ENCODE assay signal across 8 mouse cellular contexts in the genomic region with DNA sequence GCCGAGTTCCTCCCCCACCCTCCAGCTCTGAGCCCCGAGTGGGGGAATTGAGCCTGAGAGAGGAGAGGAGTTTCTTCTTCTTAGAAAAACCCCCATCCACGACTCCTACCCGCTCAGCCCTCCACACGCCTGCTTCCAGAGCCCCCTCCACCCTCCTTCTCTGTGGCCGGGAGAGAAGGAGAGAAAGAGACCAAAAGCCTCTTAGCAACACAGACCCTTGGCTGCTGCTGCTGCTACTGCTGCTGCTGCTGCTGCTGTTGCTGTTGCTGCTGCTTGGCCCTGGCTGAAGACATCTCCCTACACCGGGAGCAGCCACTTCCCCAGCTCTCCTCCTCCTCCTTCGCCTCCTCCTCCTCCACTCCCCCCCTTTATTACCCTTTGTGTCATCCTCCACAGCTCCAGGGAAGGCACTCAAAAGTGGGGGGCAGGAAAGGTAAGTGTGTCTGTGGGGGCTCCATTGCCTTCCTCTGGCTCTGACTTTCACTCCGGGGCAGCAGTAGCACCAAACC. TPM values are rescaled to one million over a fixed set of nuclear protein-coding genes. Genes with fewer than 3 reads are reported as not detected.
DNase-seq lines count a peak whose midpoint lies in the region; ATAC-seq and TF ChIP-seq lines count a peak whose summit lies in the region.

No protein-coding gene starts in this region.

- DNase-seq in thymus, adult 18-20 months = peak; percentile 44 to 53
- DNase-seq in thymus, postnatal 14 days = no peak
- peak; percentile 22 for DNase-seq in gastrocnemius, postnatal 14 days
- DNase-seq in spleen, postnatal 36 days (ENCODE audit: low spot score in 2 of 2) = peak; percentile 17 to 25

- peak overlapping the region; percentile 95 for H3K27ac ChIP-seq in cortical plate, adult 2 months (ENCODE audit: insufficient read depth, low read length)
- H3K27ac ChIP-seq in intestine, postnatal 0 days (ENCODE audit: low read depth, low read length) = peak overlapping the region; percentile 95
- H3K27ac ChIP-seq in limb, embryonic 15.5 days = peak overlapping the region; percentile 98
- peak overlapping the region; percentile 97 for H3K27ac ChIP-seq in midbrain, embryonic 15.5 days

- H3K4me2 ChIP-seq in intestine, postnatal 0 days (replicated peaks; ENCODE audit: low read depth) = peak overlapping the region; percentile 75
- H3K4me2 ChIP-seq in limb, embryonic 15.5 days = peak overlapping the region; percentile 57
- peak overlapping the region; percentile 52 for H3K4me2 ChIP-seq in midbrain, embryonic 15.5 days

- H3K9me3 ChIP-seq in intestine, postnatal 0 days (ENCODE audit: control insufficient read depth) = no peaks in the 10 kb centered on the region
- H3K9me3 ChIP-seq in limb, embryonic 15.5 days = no peaks in the 10 kb centered on the region
- no peaks in the 10 kb centered on the region for H3K9me3 ChIP-seq in midbrain, embryonic 15.5 days

- H3K4me3 ChIP-seq in cortical plate, adult 2 months (ENCODE audit: insufficient read depth, low read length) = peak overlapping the region; percentile 99
- H3K4me3 ChIP-seq in intestine, postnatal 0 days (ENCODE audit: low read depth, low read length) = peak overlapping the region; percentile 97
- peak overlapping the region; percentile 90 for H3K4me3 ChIP-seq in limb, embryonic 15.5 days
- H3K4me3 ChIP-seq in midbrain, embryonic 15.5 days = peak overlapping the region; percentile 92

- TF ChIP-seq CTCF in cortical plate, adult 2 months (IDR thresholded peaks at IDR 0.05; ENCODE audit: extremely low read depth, insufficient read depth, low read length) = no peak
- no peak for TF ChIP-seq CTCF in intestine, postnatal 0 days (IDR thresholded peaks at IDR 0.05; ENCODE audit: low read depth)

- intact Hi-C loops in gastrocnemius, postnatal 14 days (cut with DNase I; ENCODE audit: low total_unique reads) = no loop called here

- no peaks in the 10 kb centered on the region for H3K27me3 ChIP-seq in intestine, postnatal 0 days (replicated peaks; ENCODE audit: control insufficient read depth, insufficient read depth, low read length)
- no peaks in the 10 kb centered on the region for H3K27me3 ChIP-seq in limb, embryonic 15.5 days
- H3K27me3 ChIP-seq in midbrain, embryonic 15.5 days (replicated peaks) = no peaks in the 10 kb centered on the region

- peak overlapping the region; percentile 88 for H3K9ac ChIP-seq in intestine, postnatal 0 days (ENCODE audit: low read depth, low read length)
- H3K9ac ChIP-seq in limb, embryonic 15.5 days = peak overlapping the region; percentile 76
- H3K9ac ChIP-seq in midbrain, embryonic 15.5 days = peak overlapping the region; percentile 85

- no peaks in the 10 kb centered on the region for H3K36me3 ChIP-seq in intestine, postnatal 0 days (ENCODE audit: control insufficient read depth, insufficient read depth)
- no peaks in the 10 kb centered on the region for H3K36me3 ChIP-seq in limb, embryonic 15.5 days
- no peaks in the 10 kb centered on the region for H3K36me3 ChIP-seq in midbrain, embryonic 15.5 days (replicated peaks)

- 1% methylated on average over 9 of the region's 9 CpGs for WGBS in intestine, postnatal 0 days
- 0% methylated on average over 8 of the region's 9 CpGs for WGBS in limb, embryonic 15.5 days
- under 1% methylated on average over 9 of the region's 9 CpGs for WGBS in midbrain, embryonic 15.5 days

- 0 out of 2 replicates have a peak, but pooled peaks cover 1% of the 10 kb centered on the region for H3K4me1 ChIP-seq in cortical plate, adult 2 months (ENCODE audit: control insufficient read depth, insufficient read depth, low read length)
- no peaks in the 10 kb centered on the region for H3K4me1 ChIP-seq in intestine, postnatal 0 days (replicated peaks; ENCODE audit: control insufficient read depth, insufficient read depth, low read length)
- peaks cover 7% of the 10 kb centered on the region for H3K4me1 ChIP-seq in limb, embryonic 15.5 days
- peaks cover 22% of the 10 kb centered on the region for H3K4me1 ChIP-seq in midbrain, embryonic 15.5 days

- TF ChIP-seq POLR2A in cortical plate, adult 2 months (IDR thresholded peaks at IDR 0.05; ENCODE audit: extremely low read depth, insufficient read depth, low read length) = peak; percentile 35; the same call in 1 of the 2 replicates

- peak; percentile 26 for ATAC-seq in intestine, postnatal 0 days
- no peak; the same call in 1 of the 2 replicates for ATAC-seq in limb, embryonic 15.5 days (ENCODE audit: insufficient number of reproducible peaks, low FRiP score, low TSS enrichment, low read depth)
- peak; percentile 83 for ATAC-seq in midbrain, embryonic 15.5 days (replicated peaks)

RNA-seq across cellular contexts. Expression of a gene that starts 0.3 kb away (rescaled TPM):
- 69.0 and 74.4 TPM in 2 replicates for polyA plus RNA-seq in cortical plate, adult 2 months (2012; rRNA removed)
- total RNA-seq in gastrocnemius, postnatal 14 days (2021) = 10 to 100 TPM; 21.7 to 22.2 TPM
- polyA plus RNA-seq in intestine, postnatal 0 days (2015; fragmentation: Nextera tagmentation; extraction: Ambion mirVana) = 48.2 and 54.6 TPM in 2 replicates
- polyA plus RNA-seq in limb, embryonic 15.5 days (2015; fragmentation: Nextera tagmentation; extraction: Ambion mirVana) = 88.0 and 92.1 TPM in 2 replicates
- polyA plus RNA-seq in midbrain, embryonic 15.5 days (2015; fragmentation: Nextera tagmentation; extraction: Ambion mirVana) = 86.1 and 87.1 TPM in 2 replicates

RNA-seq across cellular contexts. Expression of a gene that starts 0.5 kb away (rescaled TPM):
- 29.9 and 30.3 TPM in 2 replicates for polyA plus RNA-seq in cortical plate, adult 2 months (2012; rRNA removed)
- total RNA-seq in gastrocnemius, postnatal 14 days (2021) = 10 to 100 TPM; 23.7 to 26.1 TPM
- 6.8 and 7.9 TPM in 2 replicates for polyA plus RNA-seq in intestine, postnatal 0 days (2015; fragmentation: Nextera tagmentation; extraction: Ambion mirVana)
- polyA plus RNA-seq in limb, embryonic 15.5 days (2015; fragmentation: Nextera tagmentation; extraction: Ambion mirVana) = 28.2 and 28.8 TPM in 2 replicates
- polyA plus RNA-seq in midbrain, embryonic 15.5 days (2015; fragmentation: Nextera tagmentation; extraction: Ambion mirVana) = 35.0 and 46.6 TPM in 2 replicates
